Mouse (Mus musculus) forebrain, embryonic 14.5 days (tissue): ENCODE measurements at regions not wholly inside any gene's neighbourhood (a gene's known extent, or its start where the extent isn't known, plus 50 kb on each side); places are given as distances from the start of the nearest gene placed in this dataset.

Experiments used
- ATAC-seq: fragments of 200-750 bp; cut with Nextera tagmentation; 2 replicates; pipeline ENCODE4 v1.8.0; 2017; ENCODE audit warnings: mild to moderate bottlenecking, moderate library complexity
- DNase-seq: peaks from one replicate; pipeline ENCODE4 v3.0.0-alpha.2; 2015; ENCODE audit warnings: low spot score
- H3K27ac ChIP-seq: fragments of 300-500 bp; sonication (generic); 2 replicates; pipeline ENCODE4 v1.5.1; 2014; ENCODE audit warnings: low read depth, mild to moderate bottlenecking, control low read depth, low read length, moderate library complexity
- H3K27me3 ChIP-seq: fragments of 300-500 bp; sonication (generic); replicated peaks from 2 replicates; pipeline ENCODE4 v1.6.1; 2014; ENCODE audit warnings: low read length, control low read depth, mixed read lengths; ENCODE audit not compliant: control insufficient read depth, insufficient read depth
- H3K36me3 ChIP-seq: fragments of 300-500 bp; sonication (generic); 2 replicates; pipeline ENCODE4 v1.6.1; 2014; ENCODE audit warnings: low read length, control low read depth; ENCODE audit not compliant: control insufficient read depth, insufficient read depth
- H3K4me1 ChIP-seq: fragments of 300-500 bp; sonication (generic); 2 replicates; pipeline ENCODE4 v1.6.1; 2014; ENCODE audit warnings: antibody characterized with exemption, low read length, control low read depth; ENCODE audit not compliant: control insufficient read depth, insufficient read depth
- H3K4me2 ChIP-seq: fragments of 300-500 bp; sonication (generic); 2 replicates; pipeline ENCODE4 v1.6.1; 2014; ENCODE audit warnings: mild to moderate bottlenecking, control low read depth, low read length
- H3K4me3 ChIP-seq: fragments of 300-500 bp; sonication (generic); 2 replicates; pipeline ENCODE4 v1.5.1; 2014; ENCODE audit warnings: low read depth, low read length, control low read depth
- H3K9ac ChIP-seq: fragments of 300-500 bp; sonication (generic); 2 replicates; pipeline ENCODE4 v1.6.1; 2014; ENCODE audit warnings: mild to moderate bottlenecking, low read length, control low read depth, moderate library complexity
- H3K9me3 ChIP-seq: fragments of 300-500 bp; sonication (generic); replicated peaks from 2 replicates; pipeline ENCODE4 v1.6.1; 2016; ENCODE audit warnings: low read length, control low read depth, mixed read lengths; ENCODE audit not compliant: control insufficient read depth
- WGBS: fragments of 180-500 bp; shearing (Covaris S2); extraction: QIAGEN DNeasy Blood & Tissue Kit; methylation state at CpG from one replicate; pipeline ENCODE4 v1.1.7; 2014; 5-methylcytosine and 5-hydroxymethylcytosine counted together

GRCm38 (mm10) chr2:28365756-28366155 is 80.8 kb upstream of the Ppp1r26 start:
- WGBS = 80% methylated on average over 5 of the region's 5 CpGs
- Histone ChIP-seq H3K27me3 (no peaks in the 10 kb centered on the region), H3K27ac (no peak overlapping the region), H3K36me3 (no peaks in the 10 kb centered on the region), H3K4me2 (no peak overlapping the region), H3K4me1 (peaks cover 11% of the 10 kb centered on the region), H3K4me3 (no peak overlapping the region), H3K9me3 (no peaks in the 10 kb centered on the region), H3K9ac (no peak overlapping the region)
- DNase-seq (no peak), ATAC-seq (no peak)

- 16% methylated on average over 3 of the region's 3 CpGs for WGBS
- Histone ChIP-seq H3K27ac (no peak overlapping the region), H3K4me1 (peaks cover 7% of the 10 kb centered on the region), H3K27me3 (no peaks in the 10 kb centered on the region), H3K4me2 (no peak overlapping the region), H3K36me3 (no peaks in the 10 kb centered on the region), H3K4me3 (no peak overlapping the region), H3K9me3 (no peaks in the 10 kb centered on the region), H3K9ac (no peak overlapping the region)
- ATAC-seq (no peak), DNase-seq (peak; percentile 62)
Measured at GRCm38 (mm10) chr2:28374838-28375237, 71.8 kb upstream of the Ppp1r26 start.

GRCm38 (mm10) chr2:28377948-28378822 is 68.4 kb upstream of the Ppp1r26 start:
- Histone ChIP-seq H3K4me2 (no peak overlapping the region), H3K4me3 (no peak overlapping the region), H3K36me3 (no peaks in the 10 kb centered on the region), H3K27ac (no peak overlapping the region), H3K4me1 (peaks cover 16% of the 10 kb centered on the region), H3K27me3 (no peaks in the 10 kb centered on the region), H3K9me3 (no peaks in the 10 kb centered on the region), H3K9ac (no peak overlapping the region)
- DNase-seq (no peak), ATAC-seq (no peak)
- 66% methylated on average over 9 of the region's 9 CpGs for WGBS

- no peak overlapping the region for H3K9ac ChIP-seq
- H3K4me3 ChIP-seq = no peak overlapping the region
- ATAC-seq = no peak
- H3K4me1 ChIP-seq = peaks cover 40% of the 10 kb centered on the region
- peak; percentile 64 for DNase-seq
- no peaks in the 10 kb centered on the region for H3K36me3 ChIP-seq
- H3K27ac ChIP-seq = peak overlapping the region; percentile 44; the same call in 1 of the 2 replicates
- H3K4me2 ChIP-seq = no peak overlapping the region
- 32% methylated on average over 12 of the region's 12 CpGs for WGBS
- no peaks in the 10 kb centered on the region for H3K27me3 ChIP-seq
- H3K9me3 ChIP-seq = no peaks in the 10 kb centered on the region
Measured at GRCm38 (mm10) chr2:28382051-28382802, 64.4 kb upstream of the Ppp1r26 start.

GRCm38 (mm10) chr2:28384875-28385274 is 61.7 kb upstream of the Ppp1r26 start:
- Histone ChIP-seq H3K9ac (no peak overlapping the region), H3K4me2 (no peak overlapping the region), H3K9me3 (no peaks in the 10 kb centered on the region), H3K27me3 (no peaks in the 10 kb centered on the region), H3K27ac (peak overlapping the region; percentile 40; the same call in 1 of the 2 replicates), H3K36me3 (no peaks in the 10 kb centered on the region), H3K4me3 (no peak overlapping the region), H3K4me1 (peaks cover 55% of the 10 kb centered on the region)
- WGBS = 11% methylated on average over 8 of the region's 8 CpGs
- peak; percentile 30 for ATAC-seq
- peak; percentile 78 for DNase-seq

- ATAC-seq (no peak), DNase-seq (no peak)
- no peaks in the 10 kb centered on the region for H3K9me3 ChIP-seq
- no peak overlapping the region for H3K4me3 ChIP-seq
- H3K36me3 ChIP-seq = no peaks in the 10 kb centered on the region
- H3K27me3 ChIP-seq = no peaks in the 10 kb centered on the region
- H3K4me2 ChIP-seq = no peak overlapping the region
- H3K9ac ChIP-seq = no peak overlapping the region
- H3K4me1 ChIP-seq = peaks cover 45% of the 10 kb centered on the region
- H3K27ac ChIP-seq = peak overlapping the region; percentile 88; the same call in 1 of the 2 replicates
- 69% methylated on average over 1 of the region's 1 CpGs for WGBS
Measured at GRCm38 (mm10) chr2:28386784-28387183, 59.8 kb upstream of the Ppp1r26 start.

- no peaks in the 10 kb centered on the region for H3K36me3 ChIP-seq
- H3K9ac ChIP-seq = peak overlapping the region; percentile 29; the same call in 1 of the 2 replicates
- H3K4me1 ChIP-seq = peaks cover 39% of the 10 kb centered on the region
- DNase-seq = peak; percentile 96
- H3K9me3 ChIP-seq = no peaks in the 10 kb centered on the region
- ATAC-seq = peak; percentile 96
- peak overlapping the region; percentile 88 for H3K27ac ChIP-seq
- H3K4me2 ChIP-seq = no peak overlapping the region
- 2% methylated on average over 6 of the region's 6 CpGs for WGBS
- no peaks in the 10 kb centered on the region for H3K27me3 ChIP-seq
- H3K4me3 ChIP-seq = no peak overlapping the region
Measured at GRCm38 (mm10) chr2:28387422-28387836, 59.2 kb upstream of the Ppp1r26 start.

- Histone ChIP-seq H3K9ac (peak overlapping the region; percentile 29; the same call in 1 of the 2 replicates), H3K4me2 (no peak overlapping the region), H3K36me3 (no peaks in the 10 kb centered on the region), H3K9me3 (no peaks in the 10 kb centered on the region), H3K4me1 (peaks cover 39% of the 10 kb centered on the region), H3K4me3 (no peak overlapping the region), H3K27me3 (no peaks in the 10 kb centered on the region), H3K27ac (peak overlapping the region; percentile 88)
- ATAC-seq = no peak
- 57% methylated on average over 4 of the region's 4 CpGs for WGBS
- DNase-seq = peak; percentile 51
Measured at GRCm38 (mm10) chr2:28387926-28388325, 58.7 kb upstream of the Ppp1r26 start.
